Mouse (Mus musculus) limb, embryonic 13.5 days (tissue): ENCODE measurements around the gene Fzd2. TPM values are rescaled to one million over a fixed set of nuclear protein-coding genes. Genes with fewer than 3 reads are reported as not detected.

ENCODE experiments used
- ATAC-seq: fragments of 200-750 bp; cut with Nextera tagmentation; 2 replicates; pipeline ENCODE4 v1.8.0; 2017; ENCODE audit warnings: low read depth, moderate number of reproducible peaks, moderate TSS enrichment; ENCODE audit not compliant: low FRiP score
- H3K27ac ChIP-seq: fragments of 300-500 bp; sonication (generic); 2 replicates; pipeline ENCODE4 v1.5.1; 2015; ENCODE audit warnings: inconsistent platforms, mild to moderate bottlenecking, moderate library complexity
- H3K27me3 ChIP-seq: fragments of 300-500 bp; sonication (generic); 2 replicates; pipeline ENCODE4 v1.6.1; 2015; ENCODE audit warnings: mild to moderate bottlenecking, inconsistent platforms
- H3K36me3 ChIP-seq: fragments of 300-500 bp; sonication (generic); 2 replicates; pipeline ENCODE4 v1.6.1; 2015; ENCODE audit warnings: inconsistent platforms, mild to moderate bottlenecking, moderate library complexity
- H3K4me1 ChIP-seq: fragments of 300-500 bp; sonication (generic); 2 replicates; pipeline ENCODE4 v1.6.1; 2015; ENCODE audit warnings: inconsistent platforms
- H3K4me2 ChIP-seq: fragments of 300-500 bp; sonication (generic); replicated peaks from 2 replicates; pipeline ENCODE4 v1.6.1; 2015; ENCODE audit warnings: inconsistent platforms, mild to moderate bottlenecking, moderate library complexity
- H3K4me3 ChIP-seq: fragments of 300-500 bp; sonication (generic); 2 replicates; pipeline ENCODE4 v1.5.1; 2015; ENCODE audit warnings: moderate library complexity, mild to moderate bottlenecking, inconsistent platforms
- H3K9ac ChIP-seq: fragments of 300-500 bp; sonication (generic); 2 replicates; pipeline ENCODE4 v1.6.1; 2015; ENCODE audit warnings: mild to moderate bottlenecking, inconsistent platforms
- H3K9me3 ChIP-seq: fragments of 300-500 bp; sonication (generic); 2 replicates; pipeline ENCODE4 v1.6.1; 2016; ENCODE audit warnings: inconsistent platforms
- WGBS: fragments of 180-500 bp; shearing (Covaris S2); methylation state at CpG from one replicate; pipeline ENCODE4 v1.1.7; 2015; 5-methylcytosine and 5-hydroxymethylcytosine counted together
- polyA plus RNA-seq: library from polyadenylated mRNA; unstranded; fragments of >200 nt; fragmentation: Nextera tagmentation; extraction: Ambion mirVana; gene quantifications from 2 replicates; pipeline ENCODE4 v1.2.1, GENCODE M21; 2015

Fzd2 gene
- polyA plus RNA-seq, 1 experiment from 2014 or later: 67.7 TPM

- Histone ChIP-seq H3K9me3 (no peaks in the 10 kb centered on the region), H3K27ac (no peak overlapping the region), H3K4me3 (no peak overlapping the region), H3K27me3 (no peaks in the 10 kb centered on the region), H3K4me1 (peaks cover 25% of the 10 kb centered on the region), H3K9ac (no peak overlapping the region), H3K4me2 (no peak overlapping the region), H3K36me3 (no peaks in the 10 kb centered on the region)
- WGBS: 41% methylated on average over 6 of the region's 6 CpGs
- no peak for ATAC-seq
These were observed 52.7 kb downstream of the Fzd2 start for GRCm38 (mm10) chr11:102656931-102657330.

Other genes with a start within 250 kb of the Fzd2 start
- gene Slc4a1, start 238.2 kb upstream of the Fzd2 start, polyA plus RNA-seq: 7.2 and 11.7 TPM in 2 replicates
- 1.3 and 1.4 TPM in 2 replicates for gene Rundc3a, start 211.0 kb upstream of the Fzd2 start, polyA plus RNA-seq
- gene Slc25a39, start 196.4 kb upstream of the Fzd2 start, polyA plus RNA-seq: 173 and 180 TPM in 2 replicates
- gene Grn, start 174.1 kb upstream of the Fzd2 start, polyA plus RNA-seq: 141 and 149 TPM in 2 replicates
- gene Fam171a2, start 156.7 kb upstream of the Fzd2 start, polyA plus RNA-seq: 4.4 and 4.8 TPM in 2 replicates
- 4.4 and 6.1 TPM in 2 replicates for gene Itga2b, start 134.3 kb upstream of the Fzd2 start, polyA plus RNA-seq
- gene Gpatch8, start 48.0 kb upstream of the Fzd2 start, polyA plus RNA-seq: 80.0 and 81.0 TPM in 2 replicates
- gene Gm11627, start 24.9 kb upstream of the Fzd2 start, polyA plus RNA-seq: 7.7 and 9.1 TPM in 2 replicates
- 0.97 and 1.1 TPM in 2 replicates for gene Meioc, start 59.3 kb downstream of the Fzd2 start, polyA plus RNA-seq
- gene Ccdc43, start 93.4 kb downstream of the Fzd2 start, polyA plus RNA-seq: 45.8 and 46.1 TPM in 2 replicates
- gene Adam11, start 157.0 kb downstream of the Fzd2 start, polyA plus RNA-seq: 14.7 and 15.8 TPM in 2 replicates
- 75.6 and 78.1 TPM in 2 replicates for gene Gjc1, start 215.3 kb downstream of the Fzd2 start, polyA plus RNA-seq
- gene Higd1b, start 231.5 kb downstream of the Fzd2 start, polyA plus RNA-seq: not detected in 2 replicates